Mouse (Mus musculus) R1 (cell line): ENCODE results near the gene Rchy1.

Experiments
- DNase-seq: peaks from one replicate; pipeline ENCODE4 v3.0.0-alpha.2; 2018; ENCODE audit warnings: low read depth, low spot score

Rchy1 gene

GRCm38 (mm10) chr5:91960606-91961254 lies 2.1 kb downstream of the Rchy1 start:
- DNase-seq: no peak

- no peak for DNase-seq
Measured at GRCm38 (mm10) chr5:91959986-91960385, 2.9 kb downstream of the Rchy1 start.

- no peak for DNase-seq
Measured at GRCm38 (mm10) chr5:91959096-91959495, 3.8 kb downstream of the Rchy1 start.

DNA sequence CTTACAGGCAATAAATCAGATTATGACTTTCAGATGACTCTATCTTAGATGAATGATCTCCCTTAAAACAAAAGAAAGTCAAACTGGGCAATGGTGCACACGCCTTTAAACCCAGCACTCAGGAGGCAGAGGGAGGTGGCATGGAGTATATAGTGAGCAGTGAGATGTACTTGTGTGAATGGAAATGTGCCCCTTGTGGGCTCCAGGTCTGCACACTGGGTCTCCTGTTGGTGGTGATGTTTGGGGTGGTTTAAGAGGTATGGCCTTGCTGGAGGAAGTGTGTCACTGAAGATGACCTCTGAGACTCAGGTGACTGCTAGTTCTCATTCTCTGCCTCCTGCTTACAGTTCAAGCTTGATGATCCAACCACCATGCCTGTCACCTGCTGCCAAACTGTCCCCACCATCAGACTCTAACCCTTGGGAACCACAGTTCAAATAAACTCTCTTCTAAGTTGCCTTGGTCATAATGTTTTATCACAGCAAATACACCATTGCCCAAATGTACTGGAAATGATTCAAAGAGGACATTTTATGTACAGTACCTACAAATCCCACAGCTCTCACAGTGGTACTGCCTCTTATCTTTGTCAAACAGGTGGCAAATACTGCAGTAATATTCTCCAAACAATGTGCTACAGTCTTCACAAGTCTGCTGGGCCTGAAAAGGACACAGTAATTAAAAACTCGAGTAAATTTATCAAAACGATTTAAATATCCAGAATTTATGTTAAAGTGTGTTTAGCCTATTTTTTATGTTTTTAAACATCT lies 5.7 kb downstream of the Rchy1 start:
- no peak for DNase-seq

DNA sequence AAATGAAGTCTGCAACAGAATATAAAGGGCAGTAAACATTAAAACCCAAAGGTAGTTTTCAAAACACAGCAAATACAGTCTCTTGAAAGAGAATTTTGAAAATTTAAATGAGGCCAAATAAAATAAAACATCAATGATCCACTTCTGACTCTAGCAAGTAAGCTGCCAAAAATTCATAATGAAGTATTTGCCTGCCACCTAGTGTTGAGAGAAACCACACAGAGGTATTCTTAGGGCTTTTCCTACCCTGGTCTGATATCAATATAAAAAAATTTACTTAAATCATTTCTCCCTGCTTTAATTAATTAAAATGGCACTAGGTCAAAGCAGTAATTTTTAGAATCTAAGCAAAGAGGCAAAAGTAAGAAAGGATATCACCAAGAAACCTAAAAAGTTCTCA lies 11.5 kb downstream of the Rchy1 start:
- DNase-seq: no peak

DNA sequence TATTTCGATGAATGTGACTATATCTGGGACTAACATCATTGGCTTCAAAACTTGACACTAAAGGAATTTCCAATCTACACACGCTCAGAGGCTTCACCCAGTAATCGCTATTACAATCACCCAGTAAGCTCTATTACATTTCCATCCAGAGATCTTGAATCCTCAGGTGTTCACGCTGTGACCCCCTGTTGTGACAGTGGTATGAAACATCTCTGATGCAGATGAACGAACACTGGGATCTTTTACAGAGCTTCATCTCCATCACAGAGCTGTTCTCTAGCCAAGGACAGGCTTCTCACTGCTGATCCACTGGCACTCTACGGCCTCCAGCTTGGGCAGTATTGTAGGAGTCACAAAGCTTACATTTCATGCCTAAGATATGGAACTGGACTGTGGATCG lies 13.4 kb downstream of the Rchy1 start:
- DNase-seq: peak; percentile 95

DNA sequence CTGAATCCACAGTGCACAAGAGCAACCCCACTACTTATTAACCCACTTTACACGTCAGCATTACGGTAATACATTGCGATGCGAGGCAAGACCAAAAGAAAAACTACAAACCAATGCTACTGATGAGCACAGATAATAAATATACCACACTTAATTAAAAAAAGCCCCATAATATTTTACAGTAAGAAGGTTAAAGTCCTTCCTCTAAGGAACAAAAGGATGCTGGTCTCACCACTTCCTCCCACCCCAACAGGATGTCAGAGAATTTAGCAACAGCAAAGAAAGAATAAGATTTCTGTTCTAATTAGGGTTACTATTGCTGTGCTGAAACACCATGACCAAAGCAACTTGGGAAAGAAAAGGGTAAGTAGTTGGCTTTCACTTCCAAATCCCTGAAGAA lies 15.9 kb downstream of the Rchy1 start:
- DNase-seq: no peak

- peak; percentile 90 for DNase-seq
Measured at GRCm38 (mm10) chr5:91945609-91946008, 17.3 kb downstream of the Rchy1 start.

GRCm38 (mm10) chr5:91913231-91913630 lies 49.6 kb downstream of the Rchy1 start:
- peak; percentile 62 for DNase-seq

GRCm38 (mm10) chr5:91911384-91912106 lies 51.3 kb downstream of the Rchy1 start:
- no peak for DNase-seq

- peak; percentile 18 for DNase-seq
Measured at GRCm38 (mm10) chr5:91910616-91911015, 52.3 kb downstream of the Rchy1 start.

DNA sequence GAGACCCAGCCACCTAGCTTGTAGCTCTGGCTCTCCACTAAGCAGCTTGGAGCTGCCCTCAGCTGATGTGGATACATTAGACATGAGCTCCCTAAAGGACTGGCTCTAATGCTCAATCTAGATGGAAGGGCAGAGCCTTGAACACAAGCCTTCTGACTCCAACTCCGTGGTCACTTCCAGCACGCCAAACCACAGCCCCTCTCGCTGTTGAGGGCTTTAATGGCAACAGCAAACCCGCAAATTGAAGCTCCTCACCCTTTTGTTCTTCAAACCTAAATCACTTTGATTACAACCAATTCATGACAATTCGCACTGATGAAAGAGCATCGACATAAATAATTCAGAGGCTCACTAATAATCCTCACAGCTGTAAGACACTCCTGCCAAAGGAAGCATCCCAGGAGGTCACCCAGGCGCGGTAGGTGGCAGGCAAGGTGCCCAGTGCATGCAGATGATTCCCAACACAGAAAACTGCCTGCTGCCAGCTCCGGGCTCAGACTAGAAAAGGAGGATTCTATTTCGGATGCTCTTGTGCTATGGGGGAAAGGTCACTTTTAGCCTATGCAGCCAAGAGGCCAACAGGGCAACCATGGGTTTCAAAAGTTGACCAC lies 53.8 kb downstream of the Rchy1 start:
- no peak for DNase-seq
